In genomic region chr4:40682359-40682758, GRCm38 (mm10) we compare ENCODE assay signal across 17 mouse cellular contexts. TPM values are rescaled to one million over a fixed set of nuclear protein-coding genes. Genes with fewer than 3 reads are reported as not detected.
DNase-seq lines count a peak whose midpoint lies in the region; ATAC-seq and TF ChIP-seq lines count a peak whose summit lies in the region.
"Had no signal": no experiment of that assay in that cellular context is flagged by ENCODE, and none has a peak within 500 bp of the region (broad histone marks: within the 10 kb centered on the region; RNA-seq: fewer than 3 reads in every experiment).

No protein-coding gene starts in this region.

- H3K9ac ChIP-seq in forebrain, embryonic 13.5 days, result no peak overlapping the region
- no peak overlapping the region for H3K9ac ChIP-seq in forebrain, postnatal 0 days
- H3K9ac ChIP-seq in hindbrain, embryonic 14.5 days, result no peak overlapping the region
- H3K9ac ChIP-seq in midbrain, embryonic 13.5 days (replicated peaks), result no peak overlapping the region
- H3K9ac ChIP-seq in midbrain, embryonic 16.5 days (ENCODE audit: low read depth, low read length), result no peak overlapping the region
- H3K9ac ChIP-seq in midbrain, embryonic 14.5 days (replicated peaks; ENCODE audit: low read length), result no peak overlapping the region
- H3K9ac ChIP-seq: embryonic facial prominence, embryonic 13.5 days; heart, embryonic 15.5 days; kidney, embryonic 15.5 days; limb, embryonic 12.5 days; liver, postnatal 0 days had no signal

- no peak overlapping the region for H3K4me3 ChIP-seq in forebrain, embryonic 13.5 days
- H3K4me3 ChIP-seq in forebrain, postnatal 0 days (ENCODE audit: low read depth, low read length), result no peak overlapping the region
- H3K4me3 ChIP-seq in hindbrain, embryonic 14.5 days (replicated peaks; ENCODE audit: low read length), result no peak overlapping the region
- no peak overlapping the region for H3K4me3 ChIP-seq in hindbrain, embryonic 10.5 days
- no peak overlapping the region for H3K4me3 ChIP-seq in midbrain, embryonic 13.5 days (replicated peaks)
- no peak overlapping the region for H3K4me3 ChIP-seq in midbrain, embryonic 16.5 days (ENCODE audit: low read depth, low read length)
- no peak overlapping the region for H3K4me3 ChIP-seq in midbrain, embryonic 14.5 days (replicated peaks; ENCODE audit: low read depth, low read length)
- H3K4me3 ChIP-seq: embryonic facial prominence, embryonic 13.5 days; heart, embryonic 15.5 days; kidney, embryonic 15.5 days; limb, embryonic 12.5 days; megakaryocyte, embryonic 14.5 days had no signal

- H3K9me3 ChIP-seq in forebrain, embryonic 13.5 days (replicated peaks), result no peaks in the 10 kb centered on the region
- H3K9me3 ChIP-seq in forebrain, postnatal 0 days (ENCODE audit: low read length), result no peaks in the 10 kb centered on the region
- no peaks in the 10 kb centered on the region for H3K9me3 ChIP-seq in hindbrain, embryonic 14.5 days (ENCODE audit: control insufficient read depth, low read length)
- no peaks in the 10 kb centered on the region for H3K9me3 ChIP-seq in hindbrain, embryonic 10.5 days
- H3K9me3 ChIP-seq in midbrain, embryonic 13.5 days, result no peaks in the 10 kb centered on the region
- no peaks in the 10 kb centered on the region for H3K9me3 ChIP-seq in midbrain, embryonic 16.5 days (replicated peaks; ENCODE audit: control insufficient read depth, low read length, poor library complexity, severe bottlenecking)
- H3K9me3 ChIP-seq in midbrain, embryonic 14.5 days (ENCODE audit: control insufficient read depth, low read length), result no peaks in the 10 kb centered on the region
- H3K9me3 ChIP-seq: embryonic facial prominence, embryonic 13.5 days; heart, embryonic 15.5 days; kidney, embryonic 15.5 days; limb, embryonic 12.5 days; megakaryocyte, embryonic 14.5 days had no signal

- no peak for DNase-seq in forebrain, postnatal 0 days
- DNase-seq in hindbrain, embryonic 14.5 days (ENCODE audit: low spot score), result no peak
- DNase-seq in hindbrain, embryonic 10.5 days (ENCODE audit: low spot score), result no peak
- DNase-seq in midbrain, embryonic 14.5 days, result no peak
- DNase-seq in gastrocnemius, postnatal 10 days, result no peak

- H3K4me2 ChIP-seq in forebrain, embryonic 13.5 days, result no peak overlapping the region
- no peak overlapping the region for H3K4me2 ChIP-seq in forebrain, postnatal 0 days (ENCODE audit: low read depth)
- no peak overlapping the region for H3K4me2 ChIP-seq in hindbrain, embryonic 14.5 days (replicated peaks)
- H3K4me2 ChIP-seq in midbrain, embryonic 13.5 days (replicated peaks), result no peak overlapping the region
- no peak overlapping the region for H3K4me2 ChIP-seq in midbrain, embryonic 16.5 days (ENCODE audit: low read length)
- no peak overlapping the region for H3K4me2 ChIP-seq in midbrain, embryonic 14.5 days (ENCODE audit: low read length)
- H3K4me2 ChIP-seq: embryonic facial prominence, embryonic 13.5 days; heart, embryonic 15.5 days; kidney, embryonic 15.5 days; limb, embryonic 12.5 days; liver, embryonic 11.5 days had no signal

- H3K4me1 ChIP-seq in forebrain, embryonic 13.5 days, result no peaks in the 10 kb centered on the region
- no peaks in the 10 kb centered on the region for H3K4me1 ChIP-seq in forebrain, postnatal 0 days (ENCODE audit: insufficient read depth)
- no peaks in the 10 kb centered on the region for H3K4me1 ChIP-seq in hindbrain, embryonic 14.5 days (replicated peaks; ENCODE audit: control insufficient read depth, insufficient read depth, low read length)
- no peaks in the 10 kb centered on the region for H3K4me1 ChIP-seq in hindbrain, embryonic 10.5 days (replicated peaks)
- H3K4me1 ChIP-seq in midbrain, embryonic 13.5 days (replicated peaks), result no peaks in the 10 kb centered on the region
- H3K4me1 ChIP-seq in midbrain, embryonic 16.5 days (ENCODE audit: control insufficient read depth, insufficient read depth, low read length), result no peaks in the 10 kb centered on the region
- no peaks in the 10 kb centered on the region for H3K4me1 ChIP-seq in midbrain, embryonic 14.5 days (ENCODE audit: control insufficient read depth, insufficient read depth, low read length)
- H3K4me1 ChIP-seq: embryonic facial prominence, embryonic 13.5 days; heart, embryonic 15.5 days; kidney, embryonic 15.5 days; limb, embryonic 12.5 days had no signal

- no peak for TF ChIP-seq CTCF in forebrain, postnatal 0 days (IDR thresholded peaks at IDR 0.05; ENCODE audit: low read depth)

- WGBS in forebrain, embryonic 13.5 days, result 95% methylated on average over 5 of the region's 5 CpGs
- WGBS in forebrain, postnatal 0 days, result 93% methylated on average over 5 of the region's 5 CpGs
- 93% methylated on average over 5 of the region's 5 CpGs for WGBS in hindbrain, embryonic 14.5 days
- WGBS in hindbrain, embryonic 10.5 days, result 92% methylated on average over 5 of the region's 5 CpGs
- WGBS in midbrain, embryonic 13.5 days, result 93% methylated on average over 5 of the region's 5 CpGs
- WGBS in midbrain, embryonic 16.5 days, result 93% methylated on average over 5 of the region's 5 CpGs
- WGBS in midbrain, embryonic 14.5 days, result 94% methylated on average over 5 of the region's 5 CpGs

- 0 out of 2 replicates have a peak, but pooled peaks cover 3% of the 10 kb centered on the region for H3K27me3 ChIP-seq in forebrain, embryonic 13.5 days
- no peaks in the 10 kb centered on the region for H3K27me3 ChIP-seq in forebrain, postnatal 0 days (ENCODE audit: insufficient read depth, low read length)
- no peaks in the 10 kb centered on the region for H3K27me3 ChIP-seq in hindbrain, embryonic 14.5 days (ENCODE audit: control insufficient read depth, insufficient read depth, low read length)
- H3K27me3 ChIP-seq in hindbrain, embryonic 10.5 days (ENCODE audit: insufficient read depth, poor library complexity, severe bottlenecking), result no peaks in the 10 kb centered on the region
- H3K27me3 ChIP-seq in midbrain, embryonic 13.5 days, result no peaks in the 10 kb centered on the region
- H3K27me3 ChIP-seq in midbrain, embryonic 16.5 days (ENCODE audit: control insufficient read depth, insufficient read depth, low read depth, low read length), result no peaks in the 10 kb centered on the region
- no peaks in the 10 kb centered on the region for H3K27me3 ChIP-seq in midbrain, embryonic 14.5 days (ENCODE audit: control insufficient read depth, insufficient read depth, low read length)
- H3K27me3 ChIP-seq: embryonic facial prominence, embryonic 13.5 days; heart, embryonic 15.5 days; kidney, embryonic 15.5 days had no signal

- peaks cover 29% of the 10 kb centered on the region for H3K36me3 ChIP-seq in forebrain, embryonic 13.5 days (ENCODE audit: poor library complexity, severe bottlenecking)
- H3K36me3 ChIP-seq in forebrain, postnatal 0 days (ENCODE audit: insufficient read depth), result peaks cover 22% of the 10 kb centered on the region
- peaks cover 22% of the 10 kb centered on the region for H3K36me3 ChIP-seq in hindbrain, embryonic 14.5 days (replicated peaks; ENCODE audit: control insufficient read depth, insufficient read depth)
- peaks cover 31% of the 10 kb centered on the region for H3K36me3 ChIP-seq in hindbrain, embryonic 10.5 days
- H3K36me3 ChIP-seq in midbrain, embryonic 13.5 days, result peaks cover 25% of the 10 kb centered on the region
- peaks cover 2% of the 10 kb centered on the region; the same call in 1 of the 2 replicates for H3K36me3 ChIP-seq in midbrain, embryonic 16.5 days (ENCODE audit: control insufficient read depth, insufficient read depth, low read length)
- peaks cover 32% of the 10 kb centered on the region for H3K36me3 ChIP-seq in midbrain, embryonic 14.5 days (ENCODE audit: control insufficient read depth, insufficient read depth, low read length)

- peak; percentile 7; the same call in 1 of the 2 replicates for ATAC-seq in forebrain, embryonic 13.5 days
- ATAC-seq in forebrain, postnatal 0 days, result no peak
- 0 out of 2 replicates have a peak, but pooled peaks have one; percentile 1 for ATAC-seq in hindbrain, embryonic 14.5 days (ENCODE audit: low FRiP score)
- 0 out of 2 replicates have a peak, but pooled peaks have one; percentile 6 for ATAC-seq in midbrain, embryonic 13.5 days
- no peak for ATAC-seq in midbrain, embryonic 16.5 days
- ATAC-seq in midbrain, embryonic 14.5 days (ENCODE audit: low FRiP score, low TSS enrichment), result 0 out of 2 replicates have a peak, but pooled peaks have one; percentile 1
- ATAC-seq: intestine, postnatal 0 days; liver, postnatal 0 days had no signal

- H3K27ac ChIP-seq in forebrain, embryonic 13.5 days, result no peak overlapping the region
- H3K27ac ChIP-seq in forebrain, postnatal 0 days (ENCODE audit: low read depth, low read length), result no peak overlapping the region
- no peak overlapping the region for H3K27ac ChIP-seq in hindbrain, embryonic 14.5 days
- H3K27ac ChIP-seq in hindbrain, embryonic 10.5 days, result no peak overlapping the region
- no peak overlapping the region for H3K27ac ChIP-seq in midbrain, embryonic 13.5 days
- no peak overlapping the region for H3K27ac ChIP-seq in midbrain, embryonic 16.5 days (ENCODE audit: low read length)
- no peak overlapping the region for H3K27ac ChIP-seq in midbrain, embryonic 14.5 days (replicated peaks; ENCODE audit: low read depth, low read length)
- H3K27ac ChIP-seq: embryonic facial prominence, embryonic 13.5 days; heart, embryonic 15.5 days; kidney, embryonic 15.5 days; limb, embryonic 12.5 days; stomach, postnatal 0 days had no signal

RNA-seq across cellular contexts. Expression of gene Aptx, which starts 20.6 kb away (rescaled TPM):
- 54.0 and 58.6 TPM in 2 replicates for polyA plus RNA-seq in forebrain, embryonic 13.5 days (2015; fragmentation: Nextera tagmentation; extraction: Ambion mirVana)
- 22.5 and 26.7 TPM in 2 replicates for total RNA-seq in forebrain, postnatal 0 days (2014; rRNA removed)
- 35.8 and 37.9 TPM in 2 replicates for polyA plus RNA-seq in forebrain, postnatal 0 days (2015; fragmentation: Nextera tagmentation; extraction: Ambion mirVana)
- polyA plus RNA-seq in hindbrain, embryonic 14.5 days (2014; fragmentation: Nextera tagmentation; extraction: Ambion mirVana), result 40.3 and 42.1 TPM in 2 replicates
- polyA plus RNA-seq in hindbrain, embryonic 10.5 days (2016; fragmentation: Nextera tagmentation; extraction: Ambion mirVana), result 39.4 and 50.2 TPM in 2 replicates
- polyA plus RNA-seq in midbrain, embryonic 13.5 days (2015; fragmentation: Nextera tagmentation; extraction: Ambion mirVana), result 56.9 and 59.5 TPM in 2 replicates
- polyA plus RNA-seq in midbrain, embryonic 16.5 days (2015; fragmentation: Nextera tagmentation; extraction: Ambion mirVana), result 46.7 and 50.6 TPM in 2 replicates
- polyA plus RNA-seq in midbrain, embryonic 14.5 days (2014; fragmentation: Nextera tagmentation; extraction: Ambion mirVana), result 43.5 and 44.8 TPM in 2 replicates
- total RNA-seq in gastrocnemius, postnatal 10 days (2021), result 10 to 100 TPM; 14.5 to 17.2 TPM

RNA-seq across cellular contexts. Expression of gene Dnaja1, which starts 39.6 kb away (rescaled TPM):
- 726 and 745 TPM in 2 replicates for polyA plus RNA-seq in forebrain, embryonic 13.5 days (2015; fragmentation: Nextera tagmentation; extraction: Ambion mirVana)
- 185 and 197 TPM in 2 replicates for total RNA-seq in forebrain, postnatal 0 days (2014; rRNA removed)
- 622 and 667 TPM in 2 replicates for polyA plus RNA-seq in forebrain, postnatal 0 days (2015; fragmentation: Nextera tagmentation; extraction: Ambion mirVana)
- 635 and 648 TPM in 2 replicates for polyA plus RNA-seq in hindbrain, embryonic 14.5 days (2014; fragmentation: Nextera tagmentation; extraction: Ambion mirVana)
- polyA plus RNA-seq in hindbrain, embryonic 10.5 days (2016; fragmentation: Nextera tagmentation; extraction: Ambion mirVana), result 514 and 598 TPM in 2 replicates
- 760 and 762 TPM in 2 replicates for polyA plus RNA-seq in midbrain, embryonic 13.5 days (2015; fragmentation: Nextera tagmentation; extraction: Ambion mirVana)
- polyA plus RNA-seq in midbrain, embryonic 16.5 days (2015; fragmentation: Nextera tagmentation; extraction: Ambion mirVana), result 659 and 720 TPM in 2 replicates
- 669 and 677 TPM in 2 replicates for polyA plus RNA-seq in midbrain, embryonic 14.5 days (2014; fragmentation: Nextera tagmentation; extraction: Ambion mirVana)
- 10 to 100 TPM; 55.0 to 76.5 TPM for total RNA-seq in gastrocnemius, postnatal 10 days (2021)

Comparison
In these comparisons a context has a peak if more than half of its experiments do, and no peak if none do; other contexts are left out.
1. ATAC-seq: peak in forebrain, embryonic 13.5 days (single experiment), hindbrain, embryonic 14.5 days (single experiment), midbrain, embryonic 13.5 days (single experiment) and midbrain, embryonic 14.5 days (single experiment); none in forebrain, postnatal 0 days (single experiment) and midbrain, embryonic 16.5 days (single experiment).